Mouse (Mus musculus) thymus, adult 2 months (tissue): ENCODE data around the gene Ttll1. TPM values are rescaled to one million over a fixed set of nuclear protein-coding genes. Genes with fewer than 3 reads are reported as not detected.

Experiments
- DNase-seq: peaks from one replicate; pipeline ENCODE4 v3.0.0; 2021
- H3K27ac ChIP-seq: fragments of 200-500 bp; 2 replicates; pipeline ENCODE4 v1.5.1; 2012; ENCODE audit warnings: low read length, control low read depth; ENCODE audit not compliant: control insufficient read depth, insufficient read depth
- H3K27me3 ChIP-seq: fragments of 200-500 bp; 2 replicates; pipeline ENCODE4 v1.6.1; 2012; ENCODE audit warnings: mild to moderate bottlenecking, low read length, moderate library complexity, mixed read lengths; ENCODE audit not compliant: control insufficient read depth, insufficient read depth
- H3K36me3 ChIP-seq: fragments of 200-500 bp; 2 replicates; pipeline ENCODE4 v1.6.1; 2012; ENCODE audit warnings: mild to moderate bottlenecking, low read length, moderate library complexity; ENCODE audit not compliant: control insufficient read depth, insufficient read depth
- H3K4me1 ChIP-seq: fragments of 200-500 bp; replicated peaks from 2 replicates; pipeline ENCODE4 v1.6.1; 2012; ENCODE audit warnings: low read length; ENCODE audit not compliant: control insufficient read depth, insufficient read depth
- H3K4me3 ChIP-seq: fragments of 200-500 bp; 2 replicates; pipeline ENCODE4 v1.5.1; 2012; ENCODE audit warnings: mild to moderate bottlenecking, low read length, control low read depth, moderate library complexity; ENCODE audit not compliant: control insufficient read depth, insufficient read depth
- CTCF ChIP-seq: fragments of 200-500 bp; IDR thresholded peaks from 2 replicates; pipeline ENCODE4 v1.5.1; 2012; ENCODE audit warnings: mild to moderate bottlenecking, control low read depth, low read length, moderate library complexity, borderline replicate concordance; ENCODE audit not compliant: control insufficient read depth, poor library complexity, insufficient read depth; ENCODE audit errors: extremely low read depth
- POLR2A ChIP-seq: fragments of 200-500 bp; IDR thresholded peaks from 2 replicates; pipeline ENCODE4 v1.6.1; 2012; ENCODE audit warnings: mild to moderate bottlenecking, low read length, control low read depth, moderate library complexity; ENCODE audit not compliant: control insufficient read depth, poor library complexity, insufficient read depth; ENCODE audit errors: extremely low read depth
- WGBS: fragments of 180-500 bp; shearing (Covaris S2); methylation state at CpG from one replicate; pipeline ENCODE4 v1.1.7; 2018; 5-methylcytosine and 5-hydroxymethylcytosine counted together
- polyA plus RNA-seq: library from polyadenylated mRNA; depleted of rRNA; stranded (reverse); fragments of >200 nt; gene quantifications from 2 replicates; pipeline ENCODE4 v1.2.3, GENCODE M21; 2012

The Ttll1 gene
- polyA plus RNA-seq, 1 experiment: 10.9 TPM

- no peak overlapping the region for H3K4me3 ChIP-seq
- H3K27me3 ChIP-seq: no peaks in the 10 kb centered on the region
- no peak for DNase-seq
- no peak for TF ChIP-seq CTCF
- TF ChIP-seq POLR2A: no peak
- 95% methylated on average over 9 of the region's 9 CpGs for WGBS
- no peaks in the 10 kb centered on the region for H3K36me3 ChIP-seq
- H3K27ac ChIP-seq: no peak overlapping the region
- H3K4me1 ChIP-seq: no peaks in the 10 kb centered on the region
These were observed 23.1 kb downstream of the Ttll1 start for GRCm38 (mm10) chr15:83487477-83488115.

- H3K36me3 ChIP-seq: no peaks in the 10 kb centered on the region
- 97% methylated on average over 10 of the region's 10 CpGs for WGBS
- no peak for TF ChIP-seq CTCF
- no peak for TF ChIP-seq POLR2A
These were observed 26.4 kb downstream of the Ttll1 start for GRCm38 (mm10) chr15:83484311-83484710.

GRCm38 (mm10) chr15:83483482-83483881 lies 27.2 kb downstream of the Ttll1 start:
- H3K4me1 ChIP-seq: no peaks in the 10 kb centered on the region
- no peak overlapping the region for H3K27ac ChIP-seq
- no peak overlapping the region for H3K4me3 ChIP-seq
- H3K36me3 ChIP-seq: no peaks in the 10 kb centered on the region
- 21% methylated on average over 2 of the region's 2 CpGs for WGBS
- no peaks in the 10 kb centered on the region for H3K27me3 ChIP-seq
- peak; percentile 38 for DNase-seq
- TF ChIP-seq POLR2A (no peak), CTCF (no peak)

More at GRCm38 (mm10) chr15:83484311-83484710, 26.4 kb downstream of the Ttll1 start:
- Histone ChIP-seq H3K27me3 (no peaks in the 10 kb centered on the region), H3K27ac (no peak overlapping the region), H3K4me1 (no peaks in the 10 kb centered on the region), H3K4me3 (no peak overlapping the region)
- DNase-seq: no peak

- no peaks in the 10 kb centered on the region for H3K36me3 ChIP-seq
- no peak overlapping the region for H3K27ac ChIP-seq
- no peaks in the 10 kb centered on the region for H3K27me3 ChIP-seq
- no peak for DNase-seq
- TF ChIP-seq POLR2A (no peak), CTCF (no peak)
- no peaks in the 10 kb centered on the region for H3K4me1 ChIP-seq
- no peak overlapping the region for H3K4me3 ChIP-seq
- WGBS: 60% methylated on average over 8 of the region's 8 CpGs
These were observed 28.0 kb downstream of the Ttll1 start for GRCm38 (mm10) chr15:83482645-83483224.

- WGBS: 91% methylated on average over 10 of the region's 10 CpGs
- no peak for DNase-seq
- TF ChIP-seq POLR2A (no peak), CTCF (no peak)
These were observed 29.4 kb downstream of the Ttll1 start for GRCm38 (mm10) chr15:83481236-83481780.

GRCm38 (mm10) chr15:83479818-83480217 lies 30.9 kb downstream of the Ttll1 start:
- H3K4me1 ChIP-seq: peaks cover 1% of the 10 kb centered on the region; the same call in 1 of the 2 replicates
- DNase-seq: no peak
- no peaks in the 10 kb centered on the region for H3K36me3 ChIP-seq
- H3K4me3 ChIP-seq: no peak overlapping the region
- H3K27ac ChIP-seq: no peak overlapping the region
- no peaks in the 10 kb centered on the region for H3K27me3 ChIP-seq
- TF ChIP-seq POLR2A (no peak), CTCF (no peak)
- WGBS: 92% methylated on average over 4 of the region's 4 CpGs

More at GRCm38 (mm10) chr15:83481236-83481780, 29.4 kb downstream of the Ttll1 start:
- Histone ChIP-seq H3K4me3 (no peak overlapping the region), H3K27ac (no peak overlapping the region), H3K4me1 (no peaks in the 10 kb centered on the region), H3K36me3 (no peaks in the 10 kb centered on the region), H3K27me3 (no peaks in the 10 kb centered on the region)
